Mouse (Mus musculus) urinary bladder, postnatal 4 days (tissue): ENCODE measurements at regions not wholly inside any gene's neighbourhood (a gene's known extent, or its start where the extent isn't known, plus 50 kb on each side); places are given as distances from the start of the nearest gene placed in this dataset.

Source experiments
- DNase-seq, 2 experiments: peaks; one replicate each; pipeline ENCODE4 v3.0.0; 2021 to 2022; ENCODE audit warnings: low spot score in 2 of 2

- DNase-seq = no peak
Observed at GRCm38 (mm10) chr16:5829071-5829470, 56.1 kb upstream of the Rbfox1 start.

GRCm38 (mm10) chr16:5823316-5823715, 61.8 kb upstream of the Rbfox1 start:
- DNase-seq = no peak

GRCm38 (mm10) chr16:5817166-5817565, 68.0 kb upstream of the Rbfox1 start:
- DNase-seq = no peak

- no peak for DNase-seq
Observed at GRCm38 (mm10) chr16:5812245-5812820, 72.8 kb upstream of the Rbfox1 start.

- DNase-seq = no peak
Observed at GRCm38 (mm10) chr16:5811654-5811992, 73.5 kb upstream of the Rbfox1 start.

- no peak for DNase-seq
Observed at GRCm38 (mm10) chr16:5810986-5811653, 74.0 kb upstream of the Rbfox1 start.

- DNase-seq = no peak
Observed at GRCm38 (mm10) chr16:5798188-5798587, 87.0 kb upstream of the Rbfox1 start.

- DNase-seq = no peak
Observed at GRCm38 (mm10) chr16:5792216-5792615, 92.9 kb upstream of the Rbfox1 start.

GRCm38 (mm10) chr16:5790161-5790560, 95.0 kb upstream of the Rbfox1 start:
- no peak for DNase-seq

- no peak for DNase-seq
Observed at GRCm38 (mm10) chr16:5787206-5787605, 97.9 kb upstream of the Rbfox1 start.

GRCm38 (mm10) chr16:5766771-5767421, 118.3 kb upstream of the Rbfox1 start:
- DNase-seq = no peak

GRCm38 (mm10) chr16:5765143-5765542, 120.0 kb upstream of the Rbfox1 start:
- DNase-seq = no peak

GRCm38 (mm10) chr16:5760821-5761220, 124.3 kb upstream of the Rbfox1 start:
- no peak for DNase-seq

GRCm38 (mm10) chr16:5759021-5759420, 126.1 kb upstream of the Rbfox1 start:
- DNase-seq = no peak

GRCm38 (mm10) chr16:5742716-5743507, 142.2 kb upstream of the Rbfox1 start:
- DNase-seq = no peak

GRCm38 (mm10) chr16:5740776-5741175, 144.4 kb upstream of the Rbfox1 start:
- DNase-seq = no peak

- no peak for DNase-seq
Observed at GRCm38 (mm10) chr16:5733608-5734007, 151.5 kb upstream of the Rbfox1 start.

- no peak for DNase-seq
Observed at GRCm38 (mm10) chr16:5722506-5722905, 162.6 kb upstream of the Rbfox1 start.

GRCm38 (mm10) chr16:5713476-5713875, 171.7 kb upstream of the Rbfox1 start:
- DNase-seq = no peak

- no peak for DNase-seq
Observed at GRCm38 (mm10) chr16:5709831-5710230, 175.3 kb upstream of the Rbfox1 start.

- no peak for DNase-seq
Observed at GRCm38 (mm10) chr16:5700731-5701255, 184.4 kb upstream of the Rbfox1 start.

GRCm38 (mm10) chr16:5688322-5688721, 196.8 kb upstream of the Rbfox1 start:
- DNase-seq = no peak
